Mouse (Mus musculus): ENCODE results near the gene Kctd11. TPM values are rescaled to one million over a fixed set of nuclear protein-coding genes. Genes with fewer than 3 reads are reported as not detected.
A peak's percentile ranks its signal among the peaks of the same experiment; 100 is the strongest.

Kctd11 gene
- polyA plus RNA-seq, 1 experiment from 2014 or later, result 3.7 TPM

- no peak for ATAC-seq (ENCODE audit: insufficient number of reproducible peaks, insufficient read depth, low FRiP score, low TSS enrichment, low read depth)
- Histone ChIP-seq H3K27me3 (no peaks in the 10 kb centered on the region), H3K4me1 (replicated peaks) (peaks cover 25% of the 10 kb centered on the region), H3K9me3 (no peaks in the 10 kb centered on the region), H3K4me3 (replicated peaks) (no peak overlapping the region), H3K27ac (no peak overlapping the region), H3K36me3 (peaks cover 91% of the 10 kb centered on the region), H3K4me2 (no peak overlapping the region), H3K9ac (replicated peaks) (no peak overlapping the region)
- WGBS, result 93% methylated on average over 17 of the region's 17 CpGs
Measured at GRCm38 (mm10) chr11:69910781-69911560, 29.8 kb upstream of the Kctd11 start.

- no peak for ATAC-seq (ENCODE audit: insufficient number of reproducible peaks, insufficient read depth, low FRiP score, low TSS enrichment, low read depth)
- 94% methylated on average over 8 of the region's 8 CpGs for WGBS
- Histone ChIP-seq H3K4me1 (replicated peaks) (peaks cover 17% of the 10 kb centered on the region), H3K4me2 (no peak overlapping the region), H3K36me3 (peaks cover 91% of the 10 kb centered on the region), H3K9me3 (no peaks in the 10 kb centered on the region), H3K27me3 (no peaks in the 10 kb centered on the region), H3K27ac (no peak overlapping the region), H3K9ac (replicated peaks) (no peak overlapping the region), H3K4me3 (replicated peaks) (no peak overlapping the region)
Measured at GRCm38 (mm10) chr11:69910177-69910576, 29.0 kb upstream of the Kctd11 start.

GRCm38 (mm10) chr11:69909174-69909573 is 28.0 kb upstream of the Kctd11 start:
- WGBS, result 86% methylated on average over 5 of the region's 5 CpGs
- no peak overlapping the region for H3K27ac ChIP-seq

DNA sequence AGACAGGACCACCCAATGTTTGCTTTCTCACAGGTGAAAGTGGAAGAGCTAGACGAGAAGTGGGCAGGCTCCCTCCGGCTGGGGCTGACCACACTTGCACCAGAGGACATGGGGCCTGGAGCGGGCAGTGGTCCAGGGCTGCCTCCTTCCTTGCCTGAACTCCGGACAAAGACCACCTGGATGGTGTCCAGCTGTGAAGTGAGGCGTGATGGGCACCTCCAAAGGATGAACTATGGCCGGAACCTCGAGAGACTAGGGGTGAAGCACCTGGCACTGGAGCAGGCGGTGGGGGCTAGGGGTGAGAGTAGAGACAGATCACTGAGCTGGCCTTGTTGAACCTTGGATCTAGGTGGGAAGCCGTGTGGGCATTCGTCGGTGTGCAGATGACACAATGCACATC is 27.4 kb upstream of the Kctd11 start:
- Histone ChIP-seq H3K4me3 (replicated peaks) (no peak overlapping the region), H3K4me2 (no peak overlapping the region), H3K36me3 (peaks cover 98% of the 10 kb centered on the region), H3K27ac (no peak overlapping the region), H3K9ac (replicated peaks) (no peak overlapping the region), H3K27me3 (no peaks in the 10 kb centered on the region), H3K9me3 (no peaks in the 10 kb centered on the region), H3K4me1 (replicated peaks) (peaks cover 9% of the 10 kb centered on the region)
- 93% methylated on average over 11 of the region's 11 CpGs for WGBS
- ATAC-seq (ENCODE audit: insufficient number of reproducible peaks, insufficient read depth, low FRiP score, low TSS enrichment, low read depth), result no peak

More at GRCm38 (mm10) chr11:69909174-69909573, 28.0 kb upstream of the Kctd11 start:
- no peak overlapping the region for H3K9ac ChIP-seq (replicated peaks)
- H3K36me3 ChIP-seq, result peaks cover 93% of the 10 kb centered on the region
- peaks cover 9% of the 10 kb centered on the region for H3K4me1 ChIP-seq (replicated peaks)
- no peaks in the 10 kb centered on the region for H3K9me3 ChIP-seq
- H3K4me3 ChIP-seq (replicated peaks), result no peak overlapping the region
- no peaks in the 10 kb centered on the region for H3K27me3 ChIP-seq
- no peak for ATAC-seq (ENCODE audit: insufficient number of reproducible peaks, insufficient read depth, low FRiP score, low TSS enrichment, low read depth)
- H3K4me2 ChIP-seq, result no peak overlapping the region

- Histone ChIP-seq H3K9me3 (no peaks in the 10 kb centered on the region), H3K4me3 (replicated peaks) (no peak overlapping the region), H3K4me2 (no peak overlapping the region), H3K36me3 (peaks cover 64% of the 10 kb centered on the region), H3K27me3 (no peaks in the 10 kb centered on the region), H3K27ac (no peak overlapping the region), H3K9ac (replicated peaks) (no peak overlapping the region), H3K4me1 (replicated peaks) (peaks cover 20% of the 10 kb centered on the region)
- WGBS, result 93% methylated on average over 9 of the region's 9 CpGs
- ATAC-seq (ENCODE audit: insufficient number of reproducible peaks, insufficient read depth, low FRiP score, low TSS enrichment, low read depth), result no peak
Measured at GRCm38 (mm10) chr11:69904311-69904710, 23.1 kb upstream of the Kctd11 start.

- WGBS, result 89% methylated on average over 13 of the region's 13 CpGs
- Histone ChIP-seq H3K27ac (no peak overlapping the region), H3K36me3 (peaks cover 51% of the 10 kb centered on the region), H3K9me3 (no peaks in the 10 kb centered on the region), H3K4me3 (replicated peaks) (peak overlapping the region; percentile 95), H3K4me1 (replicated peaks) (peaks cover 32% of the 10 kb centered on the region), H3K9ac (replicated peaks) (0 out of 2 replicates have a peak overlapping the region, but pooled peaks have one; percentile 97), H3K4me2 (peak overlapping the region; percentile 84), H3K27me3 (no peaks in the 10 kb centered on the region)
- no peak for ATAC-seq (ENCODE audit: insufficient number of reproducible peaks, insufficient read depth, low FRiP score, low TSS enrichment, low read depth)
Measured at GRCm38 (mm10) chr11:69902972-69903371, 21.8 kb upstream of the Kctd11 start.

DNA sequence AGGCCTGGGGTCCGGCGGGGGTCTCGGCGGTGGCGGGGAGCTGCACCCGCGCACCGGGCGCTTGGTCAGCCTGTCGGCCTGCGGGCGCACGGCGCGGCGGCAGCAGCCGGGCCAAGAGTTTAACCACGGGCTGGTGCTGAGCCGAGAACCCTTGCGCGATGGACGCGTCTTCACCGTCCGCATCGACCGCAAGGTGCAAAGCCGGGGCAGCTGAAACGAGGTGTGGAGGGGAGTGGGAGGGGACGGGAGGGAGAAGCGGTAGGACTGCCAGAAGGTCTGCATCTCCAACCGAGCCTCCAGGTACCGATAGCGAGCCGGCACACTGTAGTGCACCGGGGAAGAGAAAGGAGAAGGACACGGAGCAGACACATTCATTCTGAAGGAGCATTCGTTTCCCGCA is 20.8 kb upstream of the Kctd11 start:
- peak overlapping the region; percentile 95 for H3K4me3 ChIP-seq (replicated peaks)
- no peaks in the 10 kb centered on the region for H3K27me3 ChIP-seq
- H3K36me3 ChIP-seq, result peaks cover 46% of the 10 kb centered on the region
- WGBS, result under 1% methylated on average over 37 of the region's 39 CpGs
- H3K4me2 ChIP-seq, result peak overlapping the region; percentile 84
- no peaks in the 10 kb centered on the region for H3K9me3 ChIP-seq
- peak; percentile 7; the same call in 1 of the 2 replicates for ATAC-seq (ENCODE audit: insufficient number of reproducible peaks, insufficient read depth, low FRiP score, low TSS enrichment, low read depth)
- peak overlapping the region; percentile 99 for H3K27ac ChIP-seq
- peak overlapping the region; percentile 97 for H3K9ac ChIP-seq (replicated peaks)
- H3K4me1 ChIP-seq (replicated peaks), result peaks cover 32% of the 10 kb centered on the region

- Histone ChIP-seq H3K4me1 (replicated peaks) (peaks cover 32% of the 10 kb centered on the region), H3K36me3 (peaks cover 41% of the 10 kb centered on the region), H3K9ac (replicated peaks) (peak overlapping the region; percentile 97), H3K27ac (peak overlapping the region; percentile 99), H3K27me3 (no peaks in the 10 kb centered on the region), H3K4me2 (peak overlapping the region; percentile 84), H3K4me3 (replicated peaks) (peak overlapping the region; percentile 95), H3K9me3 (no peaks in the 10 kb centered on the region)
- WGBS, result under 1% methylated on average over 42 of the region's 42 CpGs
- peak; percentile 58 for ATAC-seq (ENCODE audit: insufficient number of reproducible peaks, insufficient read depth, low FRiP score, low TSS enrichment, low read depth)
Measured at GRCm38 (mm10) chr11:69901406-69901846, 20.2 kb upstream of the Kctd11 start.

DNA sequence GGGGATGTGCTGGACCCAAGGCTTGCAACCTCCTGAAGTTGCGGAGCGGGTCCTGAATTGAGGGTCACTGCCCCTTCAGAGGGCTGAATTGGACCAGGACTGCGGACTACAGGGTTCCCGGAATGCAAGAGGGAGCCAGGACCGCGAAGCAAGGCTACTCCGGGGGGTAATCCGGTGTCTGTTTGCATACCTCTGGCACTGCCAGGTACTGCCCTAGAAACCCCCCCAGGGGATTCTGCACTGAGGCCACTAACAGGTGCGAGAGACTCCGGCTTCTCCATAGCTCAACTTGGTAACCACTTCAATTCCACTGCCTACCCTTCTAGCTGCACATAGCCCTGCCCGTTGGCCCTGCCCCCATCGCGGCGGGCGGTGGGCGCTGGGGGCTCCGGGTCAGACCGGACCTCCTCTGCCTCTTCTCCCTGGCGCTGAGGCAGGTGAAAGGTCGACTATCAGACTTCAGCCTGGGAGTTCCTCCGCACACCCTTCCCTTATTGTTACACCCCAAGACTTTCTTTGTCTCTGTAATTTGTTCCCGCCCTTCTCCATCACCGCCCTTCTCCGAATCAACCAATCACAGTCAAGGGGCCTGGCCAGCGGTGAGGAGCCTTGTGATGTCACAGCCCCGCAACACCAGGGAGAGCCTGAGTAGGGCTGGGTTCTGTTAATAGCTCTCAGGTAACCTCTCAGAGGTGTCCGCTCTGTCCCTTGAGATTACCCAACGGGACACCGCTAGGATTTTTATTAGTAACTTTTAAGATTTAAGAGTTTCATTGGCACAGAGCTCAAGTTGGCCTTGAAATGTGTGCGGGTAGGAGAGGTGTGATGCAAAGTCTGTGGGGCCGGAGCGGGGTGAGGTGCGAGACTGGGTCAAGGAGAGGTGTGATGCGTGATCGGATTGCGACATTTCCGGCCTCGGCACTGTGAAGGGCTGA is 19.5 kb upstream of the Kctd11 start, which contains the start of the genes 2810408A11Rik and Neurl4:
Gene 2810408A11Rik (minus strand): TSS at position 517 of the 935 bp plus-strand sequence.
Gene Neurl4 (plus strand): TSS at position 602 of the 935 bp plus-strand sequence.
- no peaks in the 10 kb centered on the region for H3K9me3 ChIP-seq
- peaks cover 32% of the 10 kb centered on the region for H3K4me1 ChIP-seq (replicated peaks)
- peak within 1 kb of the TSS; percentile 99 for H3K27ac ChIP-seq
- peak within 1 kb of the TSS; percentile 84 for H3K4me2 ChIP-seq
- peak within 1 kb of the TSS; percentile 97 for H3K9ac ChIP-seq (replicated peaks)
- under 1% methylated on average over 38 of the region's 38 CpGs for WGBS
- H3K27me3 ChIP-seq, result no peaks in the 10 kb centered on the region
- H3K36me3 ChIP-seq, result peaks cover 34% of the 10 kb centered on the region
- H3K4me3 ChIP-seq (replicated peaks), result peak within 1 kb of the TSS; percentile 95
- ATAC-seq (ENCODE audit: insufficient number of reproducible peaks, insufficient read depth, low FRiP score, low TSS enrichment, low read depth), result peak; percentile 91

- Histone ChIP-seq H3K9me3 (no peaks in the 10 kb centered on the region), H3K27ac (peak overlapping the region; percentile 99; the same call in 1 of the 2 replicates), H3K9ac (replicated peaks) (peak overlapping the region; percentile 97), H3K27me3 (no peaks in the 10 kb centered on the region), H3K4me2 (peak overlapping the region; percentile 84), H3K4me1 (replicated peaks) (peaks cover 32% of the 10 kb centered on the region), H3K36me3 (peaks cover 25% of the 10 kb centered on the region), H3K4me3 (replicated peaks) (peak overlapping the region; percentile 95)
- whole genome bisulfite sequencing, result 17% methylated on average over 4 of the region's 4 CpGs
- no peak for ATAC-seq (ENCODE audit: insufficient number of reproducible peaks, insufficient read depth, low FRiP score, low TSS enrichment, low read depth)
Measured at GRCm38 (mm10) chr11:69899870-69900269, 18.7 kb upstream of the Kctd11 start.

GRCm38 (mm10) chr11:69895291-69895690 is 14.1 kb upstream of the Kctd11 start, which contains the start of gene Acap1:
TSS of gene Acap1 (minus strand) at chr11:69895539.
- Histone ChIP-seq H3K4me3 (replicated peaks) (no peak within 1 kb of the TSS), H3K36me3 (peaks cover 5% of the 10 kb centered on the region; the same call in 1 of the 2 replicates), H3K27ac (no peak within 1 kb of the TSS), H3K4me1 (replicated peaks) (peaks cover 18% of the 10 kb centered on the region), H3K4me2 (no peak within 1 kb of the TSS), H3K9ac (replicated peaks) (no peak within 1 kb of the TSS), H3K27me3 (no peaks in the 10 kb centered on the region), H3K9me3 (no peaks in the 10 kb centered on the region)
- no peak for ATAC-seq (ENCODE audit: insufficient number of reproducible peaks, insufficient read depth, low FRiP score, low TSS enrichment, low read depth)
- WGBS, result 76% methylated on average over 4 of the region's 4 CpGs

Data from limb, embryonic 12.5 days (tissue).